Mouse (Mus musculus) thymus, adult 2 months (tissue): Measurements from ENCODE around the gene Zfp213. TPM values are rescaled to one million over a fixed set of nuclear protein-coding genes. Genes with fewer than 3 reads are reported as not detected.

Experiments
- DNase-seq: peaks from one replicate; pipeline ENCODE4 v3.0.0; 2021
- H3K27ac ChIP-seq: fragments of 200-500 bp; 2 replicates; pipeline ENCODE4 v1.5.1; 2012; ENCODE audit warnings: low read length, control low read depth; ENCODE audit not compliant: control insufficient read depth, insufficient read depth
- H3K27me3 ChIP-seq: fragments of 200-500 bp; 2 replicates; pipeline ENCODE4 v1.6.1; 2012; ENCODE audit warnings: mild to moderate bottlenecking, low read length, moderate library complexity, mixed read lengths; ENCODE audit not compliant: control insufficient read depth, insufficient read depth
- H3K36me3 ChIP-seq: fragments of 200-500 bp; 2 replicates; pipeline ENCODE4 v1.6.1; 2012; ENCODE audit warnings: mild to moderate bottlenecking, low read length, moderate library complexity; ENCODE audit not compliant: control insufficient read depth, insufficient read depth
- H3K4me1 ChIP-seq: fragments of 200-500 bp; replicated peaks from 2 replicates; pipeline ENCODE4 v1.6.1; 2012; ENCODE audit warnings: low read length; ENCODE audit not compliant: control insufficient read depth, insufficient read depth
- H3K4me3 ChIP-seq: fragments of 200-500 bp; 2 replicates; pipeline ENCODE4 v1.5.1; 2012; ENCODE audit warnings: mild to moderate bottlenecking, low read length, control low read depth, moderate library complexity; ENCODE audit not compliant: control insufficient read depth, insufficient read depth
- CTCF ChIP-seq: fragments of 200-500 bp; IDR thresholded peaks from 2 replicates; pipeline ENCODE4 v1.5.1; 2012; ENCODE audit warnings: mild to moderate bottlenecking, control low read depth, low read length, moderate library complexity, borderline replicate concordance; ENCODE audit not compliant: control insufficient read depth, poor library complexity, insufficient read depth; ENCODE audit errors: extremely low read depth
- POLR2A ChIP-seq: fragments of 200-500 bp; IDR thresholded peaks from 2 replicates; pipeline ENCODE4 v1.6.1; 2012; ENCODE audit warnings: mild to moderate bottlenecking, low read length, control low read depth, moderate library complexity; ENCODE audit not compliant: control insufficient read depth, poor library complexity, insufficient read depth; ENCODE audit errors: extremely low read depth
- WGBS: fragments of 180-500 bp; shearing (Covaris S2); methylation state at CpG from one replicate; pipeline ENCODE4 v1.1.7; 2018; 5-methylcytosine and 5-hydroxymethylcytosine counted together
- polyA plus RNA-seq: library from polyadenylated mRNA; depleted of rRNA; stranded (reverse); fragments of >200 nt; gene quantifications from 2 replicates; pipeline ENCODE4 v1.2.3, GENCODE M21; 2012

The Zfp213 gene
- polyA plus RNA-seq, 1 experiment: 24.4 TPM

GRCm38 (mm10) chr17:23592926-23593300, 28.9 kb upstream of the Zfp213 start:
- Histone ChIP-seq H3K27ac (no peak overlapping the region), H3K27me3 (no peaks in the 10 kb centered on the region), H3K36me3 (no peaks in the 10 kb centered on the region), H3K4me3 (peak overlapping the region; percentile 50), H3K4me1 (peaks cover 10% of the 10 kb centered on the region)
- DNase-seq: no peak
- TF ChIP-seq POLR2A: no peak
- no peak for TF ChIP-seq CTCF
- WGBS: 11% methylated on average over 13 of the region's 13 CpGs

DNA sequence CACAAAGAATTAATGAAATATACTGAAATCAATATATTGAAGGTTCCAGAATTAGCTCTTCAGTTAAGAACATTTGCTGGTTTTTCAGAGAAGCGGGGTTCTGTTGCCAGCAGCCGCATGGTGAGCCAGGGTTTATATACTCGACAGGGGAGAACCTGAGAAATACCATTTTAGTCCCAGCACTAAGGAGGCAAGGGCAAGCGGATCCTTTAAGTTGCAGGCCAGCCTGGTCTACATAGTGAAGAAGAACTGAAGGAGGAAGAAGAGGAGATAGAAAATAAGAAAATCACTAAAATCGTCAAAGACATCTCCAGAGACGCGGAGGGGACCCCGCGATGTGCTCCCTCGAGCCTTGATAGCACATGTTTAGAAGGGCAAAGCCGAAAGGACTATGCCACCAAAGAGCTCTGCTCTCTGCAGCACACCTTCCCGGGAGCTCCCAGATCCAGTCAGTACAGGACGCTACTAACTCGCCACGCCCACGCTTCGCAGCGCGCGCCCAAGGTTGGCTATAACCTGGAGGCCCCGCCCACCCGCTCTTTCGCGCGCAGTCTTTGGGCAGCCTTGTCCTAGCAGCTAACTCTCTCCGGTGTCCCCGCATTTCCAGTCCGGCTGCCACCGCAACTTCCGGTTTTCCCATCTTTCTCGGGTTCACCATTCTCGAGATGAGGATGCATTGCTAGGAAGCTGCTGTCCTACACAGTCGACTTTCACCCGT, 28.3 kb upstream of the Zfp213 start:
- no peaks in the 10 kb centered on the region for H3K27me3 ChIP-seq
- TF ChIP-seq CTCF (no peak), POLR2A (no peak)
- DNase-seq: peak; percentile 89
- 9% methylated on average over 34 of the region's 34 CpGs for WGBS
- no peak overlapping the region for H3K27ac ChIP-seq
- H3K36me3 ChIP-seq: no peaks in the 10 kb centered on the region
- peak overlapping the region; percentile 50 for H3K4me3 ChIP-seq
- H3K4me1 ChIP-seq: peaks cover 7% of the 10 kb centered on the region

GRCm38 (mm10) chr17:23587253-23587652, 23.2 kb upstream of the Zfp213 start:
- H3K27ac ChIP-seq: no peak overlapping the region
- no peaks in the 10 kb centered on the region for H3K36me3 ChIP-seq
- H3K27me3 ChIP-seq: no peaks in the 10 kb centered on the region; the same call in 1 of the 2 replicates
- 92% methylated on average over 2 of the region's 2 CpGs for WGBS
- TF ChIP-seq CTCF (no peak), POLR2A (no peak)
- no peak overlapping the region for H3K4me3 ChIP-seq
- DNase-seq: no peak
- H3K4me1 ChIP-seq: peaks cover 10% of the 10 kb centered on the region

DNA sequence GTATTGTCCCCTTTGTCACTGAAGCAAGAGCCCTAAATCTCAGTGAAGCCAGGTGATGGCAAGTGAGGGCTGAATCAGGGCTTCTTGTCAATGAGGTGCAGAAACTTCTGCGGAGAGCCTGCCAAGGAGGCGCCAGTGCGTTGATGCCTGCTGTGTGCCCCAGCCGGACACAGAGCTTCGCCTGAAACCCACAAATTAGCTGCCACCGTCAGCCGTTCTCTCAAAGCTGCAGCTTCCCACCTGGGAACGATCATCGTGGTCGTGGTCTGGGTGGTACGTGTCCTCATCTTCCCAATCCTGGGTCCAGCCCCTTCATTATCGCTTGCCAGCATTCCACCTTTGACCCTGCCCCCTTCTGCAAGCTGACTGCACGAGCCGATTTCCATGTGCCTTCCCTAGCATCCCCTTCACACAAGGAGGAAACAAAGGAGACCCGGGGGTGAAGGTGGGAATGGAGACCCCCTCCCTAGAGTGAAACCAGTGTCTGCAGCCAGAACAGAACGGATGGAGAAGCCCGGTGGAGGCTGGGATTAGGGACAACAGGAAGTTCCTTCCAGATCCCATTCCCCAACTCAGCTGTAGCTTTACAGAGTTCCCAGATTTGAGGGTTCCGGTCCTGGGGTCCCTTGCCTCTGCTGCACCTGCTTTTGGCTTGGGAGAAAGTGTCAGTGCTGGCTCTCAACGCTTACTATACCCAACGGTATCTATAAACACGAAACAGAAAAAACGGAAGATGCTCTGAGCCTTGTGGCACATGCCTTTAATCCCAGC, 21.9 kb upstream of the Zfp213 start:
- 0 out of 2 replicates have a peak overlapping the region, but pooled peaks have one; percentile 5 for H3K4me3 ChIP-seq
- H3K36me3 ChIP-seq: no peaks in the 10 kb centered on the region
- WGBS: 8% methylated on average over 22 of the region's 22 CpGs
- H3K27me3 ChIP-seq: no peaks in the 10 kb centered on the region; the same call in 1 of the 2 replicates
- TF ChIP-seq CTCF (no peak), POLR2A (no peak)
- no peak for DNase-seq
- H3K27ac ChIP-seq: no peak overlapping the region
- H3K4me1 ChIP-seq: peaks cover 8% of the 10 kb centered on the region; the same call in 1 of the 2 replicates

- 89% methylated on average over 8 of the region's 8 CpGs for WGBS
- H3K4me3 ChIP-seq: no peak overlapping the region
- no peak for DNase-seq
- no peaks in the 10 kb centered on the region; the same call in 1 of the 2 replicates for H3K27me3 ChIP-seq
- no peaks in the 10 kb centered on the region for H3K36me3 ChIP-seq
- no peak for TF ChIP-seq CTCF
- TF ChIP-seq POLR2A: no peak
- H3K27ac ChIP-seq: no peak overlapping the region
- H3K4me1 ChIP-seq: peaks cover 8% of the 10 kb centered on the region; the same call in 1 of the 2 replicates
Observed at GRCm38 (mm10) chr17:23584786-23585185, 20.7 kb upstream of the Zfp213 start.

DNA sequence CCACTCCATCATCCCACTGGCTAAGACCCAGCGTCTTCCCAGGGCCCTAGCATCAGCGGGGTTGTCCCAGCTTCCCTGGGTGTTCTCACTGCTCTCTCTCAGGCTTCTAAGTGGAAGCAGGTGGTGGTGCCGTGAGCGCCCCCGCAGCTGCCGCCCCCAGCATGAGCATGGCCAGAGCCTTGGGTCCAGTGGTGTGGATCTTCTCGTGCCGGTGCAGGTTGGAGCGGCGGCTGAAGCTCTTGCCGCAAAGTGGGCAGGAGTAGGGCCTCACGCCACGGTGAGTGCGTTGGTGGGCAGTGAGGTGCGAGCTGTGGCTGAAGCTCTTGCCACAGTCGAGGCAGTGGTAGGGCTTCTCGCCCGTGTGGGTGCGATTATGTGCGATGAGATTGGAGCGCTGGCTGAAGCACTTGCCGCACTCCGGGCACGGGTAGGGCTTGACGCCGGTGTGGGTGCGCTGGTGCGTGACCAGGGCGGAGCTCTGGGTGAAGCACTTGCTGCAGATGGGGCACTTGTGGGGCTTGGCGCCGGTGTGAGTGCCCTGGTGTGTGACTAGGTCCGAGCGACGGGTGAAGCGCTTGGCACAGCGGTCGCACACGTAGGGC, 12.0 kb upstream of the Zfp213 start:
- no peak overlapping the region for H3K4me3 ChIP-seq
- TF ChIP-seq POLR2A (no peak), CTCF (no peak)
- H3K36me3 ChIP-seq: no peaks in the 10 kb centered on the region
- no peak for DNase-seq
- WGBS: 97% methylated on average over 38 of the region's 38 CpGs
- no peak overlapping the region for H3K27ac ChIP-seq
- no peaks in the 10 kb centered on the region for H3K27me3 ChIP-seq
- no peaks in the 10 kb centered on the region for H3K4me1 ChIP-seq
